Mouse (Mus musculus): ENCODE results near the gene Cbfa2t2.

DNA sequence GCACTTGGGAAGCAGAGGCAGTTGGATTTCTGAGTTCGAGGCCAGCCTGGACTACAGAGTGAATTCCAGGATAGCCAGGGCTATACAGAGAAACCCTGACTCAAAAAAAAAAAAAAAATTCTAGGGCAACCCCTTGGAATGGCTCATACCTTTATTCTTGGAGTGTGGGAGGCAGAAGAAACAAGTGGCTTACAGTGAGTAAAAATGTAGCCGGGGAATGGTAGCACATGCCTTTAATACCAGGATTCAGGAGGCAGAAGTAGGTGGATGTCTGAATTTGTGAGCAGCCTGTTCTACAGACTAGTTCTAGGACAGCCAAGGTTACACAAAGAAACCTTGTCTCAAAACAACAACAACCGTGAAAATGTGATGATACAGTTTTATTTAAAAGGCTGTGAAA is 64.5 kb downstream of the Cbfa2t2 start:
- TF ChIP-seq CTCF (IDR thresholded peaks at IDR 0.05) (no peak), POLR2A (IDR thresholded peaks at IDR 0.05; ENCODE audit: insufficient read depth, low read depth, low read length) (no peak)
